Mouse (Mus musculus) neural tube, embryonic 12.5 days (tissue): Measurements from ENCODE around the gene Rtn4ip1. TPM values are rescaled to one million over a fixed set of nuclear protein-coding genes. Genes with fewer than 3 reads are reported as not detected.
A peak's percentile ranks its signal among the peaks of the same experiment; 100 is the strongest.
"Not testable (repeated sequence)": the region's sequence is repeated elsewhere in the genome, so short reads cannot be mapped to it uniquely, and the experiment has no call there.

Experiments used
- ATAC-seq: fragments of 200-750 bp; cut with Nextera tagmentation; 2 replicates; pipeline ENCODE4 v1.8.0; 2017; ENCODE audit warnings: low read depth, mild to moderate bottlenecking, moderate TSS enrichment, moderate library complexity; ENCODE audit not compliant: low FRiP score
- H3K27ac ChIP-seq: fragments of 300-500 bp; sonication (generic); 2 replicates; pipeline ENCODE4 v1.5.1; 2016
- H3K27me3 ChIP-seq: fragments of 300-500 bp; sonication (generic); replicated peaks from 2 replicates; pipeline ENCODE4 v1.6.1; 2016; ENCODE audit warnings: mild to moderate bottlenecking
- H3K36me3 ChIP-seq: fragments of 300-500 bp; sonication (generic); 2 replicates; pipeline ENCODE4 v1.6.1; 2016; ENCODE audit warnings: mild to moderate bottlenecking
- H3K4me1 ChIP-seq: fragments of 300-500 bp; sonication (generic); 2 replicates; pipeline ENCODE4 v1.6.1; 2016
- H3K4me2 ChIP-seq: fragments of 300-500 bp; sonication (generic); replicated peaks from 2 replicates; pipeline ENCODE4 v1.6.1; 2016; ENCODE audit warnings: mild to moderate bottlenecking
- H3K4me3 ChIP-seq: fragments of 300-500 bp; sonication (generic); 2 replicates; pipeline ENCODE4 v1.5.1; 2016
- H3K9ac ChIP-seq: fragments of 300-500 bp; sonication (generic); 2 replicates; pipeline ENCODE4 v1.6.1; 2016; ENCODE audit warnings: mild to moderate bottlenecking
- H3K9me3 ChIP-seq: fragments of 300-500 bp; sonication (generic); 2 replicates; pipeline ENCODE4 v1.6.1; 2016; ENCODE audit warnings: mild to moderate bottlenecking
- WGBS: fragments of 180-500 bp; shearing (Covaris S2); methylation state at CpG from one replicate; pipeline ENCODE4 v1.1.7; 2016; 5-methylcytosine and 5-hydroxymethylcytosine counted together
- polyA plus RNA-seq: library from polyadenylated mRNA; unstranded; fragments of >200 nt; fragmentation: Nextera tagmentation; extraction: Ambion mirVana; gene quantifications from 2 replicates; pipeline ENCODE4 v1.2.1, GENCODE M21; 2016

The Rtn4ip1 gene
- polyA plus RNA-seq, 1 experiment from 2014 or later = 18.9 TPM

DNA sequence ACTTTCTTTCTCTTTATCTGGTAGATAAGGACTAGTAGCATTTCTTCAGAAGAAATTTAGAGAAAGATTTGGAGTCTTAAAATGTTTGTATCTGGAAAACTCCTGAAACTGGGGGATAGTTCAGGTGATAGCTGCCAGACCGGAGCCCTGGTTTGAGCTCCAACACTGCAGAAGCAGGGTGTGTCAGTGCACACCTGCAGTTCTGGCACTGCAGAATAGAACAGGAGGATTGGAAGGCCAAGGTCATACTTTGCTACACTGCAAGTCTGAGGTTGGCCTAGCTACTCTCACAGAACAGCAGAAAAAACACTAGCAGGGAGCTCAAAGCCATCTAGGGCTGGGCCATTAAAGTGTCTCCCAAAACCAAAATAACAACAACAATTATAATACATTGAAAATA, 3.0 kb downstream of the Rtn4ip1 start:
- Histone ChIP-seq H3K4me3 (no peak overlapping the region), H3K4me2 (no peak overlapping the region), H3K4me1 (peaks cover 4% of the 10 kb centered on the region; the same call in 1 of the 2 replicates), H3K9ac (no peak overlapping the region), H3K27me3 (no peaks in the 10 kb centered on the region), H3K36me3 (no peaks in the 10 kb centered on the region), H3K9me3 (no peaks in the 10 kb centered on the region), H3K27ac (no peak overlapping the region)
- no peak for ATAC-seq
- 89% methylated on average over 1 of the region's 1 CpGs for WGBS

- no peak overlapping the region for H3K4me3 ChIP-seq
- H3K4me1 ChIP-seq = no peaks in the 10 kb centered on the region
- H3K9ac ChIP-seq = no peak overlapping the region
- H3K36me3 ChIP-seq = peaks cover 15% of the 10 kb centered on the region; the same call in 1 of the 2 replicates
- no peak overlapping the region for H3K4me2 ChIP-seq
- H3K27me3 ChIP-seq = no peaks in the 10 kb centered on the region
- 91% methylated on average over 12 of the region's 12 CpGs for WGBS
- H3K9me3 ChIP-seq = no peaks in the 10 kb centered on the region
- H3K27ac ChIP-seq = no peak overlapping the region
- no peak for ATAC-seq
Measured at GRCm38 (mm10) chr10:43910032-43910872, 8.6 kb downstream of the Rtn4ip1 start.

DNA sequence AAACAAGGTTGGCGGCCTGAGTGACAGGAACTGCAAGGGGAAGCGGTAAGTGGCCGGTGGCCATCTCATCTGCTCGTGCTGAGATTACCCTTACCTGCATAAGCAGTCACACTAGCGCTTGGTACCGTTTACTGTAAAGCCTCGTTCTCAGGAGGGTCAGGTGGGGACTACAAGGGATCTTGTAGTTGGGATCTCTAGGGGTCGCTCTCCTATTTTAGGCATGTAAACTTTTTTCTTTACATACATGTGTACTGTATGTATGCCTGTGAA, 9.2 kb downstream of the Rtn4ip1 start:
- H3K4me1 ChIP-seq = no peaks in the 10 kb centered on the region
- H3K4me3 ChIP-seq = no peak overlapping the region
- no peak overlapping the region for H3K9ac ChIP-seq
- no peaks in the 10 kb centered on the region for H3K27me3 ChIP-seq
- 89% methylated on average over 8 of the region's 8 CpGs for WGBS
- H3K36me3 ChIP-seq = peaks cover 15% of the 10 kb centered on the region; the same call in 1 of the 2 replicates
- H3K9me3 ChIP-seq = no peaks in the 10 kb centered on the region
- no peak overlapping the region for H3K27ac ChIP-seq
- no peak for ATAC-seq
- H3K4me2 ChIP-seq = no peak overlapping the region

DNA sequence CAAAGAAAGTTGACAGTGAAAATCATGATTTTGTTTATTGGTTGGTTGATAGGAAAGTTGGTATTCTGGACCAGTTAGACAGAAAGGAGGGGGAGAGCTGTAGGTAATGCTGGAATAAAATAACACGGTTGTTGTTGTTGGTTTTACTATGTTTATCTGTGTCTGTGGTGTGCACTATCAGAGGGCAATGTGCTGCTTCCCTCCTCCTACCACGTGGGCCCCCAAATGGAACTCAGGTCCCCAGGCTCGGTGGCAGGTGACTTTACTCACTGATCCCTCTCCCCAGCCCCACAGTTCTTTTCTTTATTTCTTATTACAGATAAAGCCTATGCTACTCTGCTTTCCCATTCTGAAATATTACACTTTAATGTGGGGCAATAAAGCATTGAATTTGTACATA, 10.6 kb downstream of the Rtn4ip1 start:
- H3K4me1 ChIP-seq = no peaks in the 10 kb centered on the region
- WGBS = 86% methylated on average over 3 of the region's 3 CpGs
- no peak overlapping the region for H3K27ac ChIP-seq
- peaks cover 15% of the 10 kb centered on the region; the same call in 1 of the 2 replicates for H3K36me3 ChIP-seq
- H3K4me3 ChIP-seq = no peak overlapping the region
- H3K27me3 ChIP-seq = no peaks in the 10 kb centered on the region
- no peak overlapping the region for H3K9ac ChIP-seq
- no peak for ATAC-seq
- no peak overlapping the region for H3K4me2 ChIP-seq
- H3K9me3 ChIP-seq = no peaks in the 10 kb centered on the region

GRCm38 (mm10) chr10:43916181-43916580, 14.6 kb downstream of the Rtn4ip1 start:
- Histone ChIP-seq H3K27me3 (no peaks in the 10 kb centered on the region), H3K4me3 (no peak overlapping the region), H3K9ac (no peak overlapping the region), H3K27ac (no peak overlapping the region), H3K36me3 (peaks cover 2% of the 10 kb centered on the region; the same call in 1 of the 2 replicates), H3K4me1 (no peaks in the 10 kb centered on the region), H3K9me3 (no peaks in the 10 kb centered on the region), H3K4me2 (no peak overlapping the region)
- 85% methylated on average over 12 of the region's 12 CpGs for WGBS
- ATAC-seq = no peak

DNA sequence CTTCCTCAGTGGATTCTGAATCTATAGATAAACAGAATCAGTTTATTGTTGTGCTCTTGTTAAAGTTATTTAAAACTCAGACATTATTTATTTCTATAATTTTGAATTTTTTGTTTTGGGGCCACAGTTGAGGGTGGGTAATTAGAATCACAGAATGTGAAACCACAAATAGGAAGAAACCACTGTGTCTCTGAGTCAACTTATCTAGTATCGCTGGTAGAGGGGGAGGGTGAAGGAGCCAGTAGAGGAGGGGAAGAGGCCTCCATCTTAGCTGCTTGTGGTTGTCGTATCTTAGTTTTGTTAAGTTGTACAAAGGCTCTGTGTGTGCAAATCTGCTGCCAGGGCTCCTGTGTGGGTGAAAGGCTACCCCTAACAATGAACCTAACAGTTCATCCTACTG, 15.1 kb downstream of the Rtn4ip1 start:
- no peaks in the 10 kb centered on the region for H3K36me3 ChIP-seq
- H3K27me3 ChIP-seq = no peaks in the 10 kb centered on the region
- no peaks in the 10 kb centered on the region for H3K9me3 ChIP-seq
- H3K27ac ChIP-seq = no peak overlapping the region
- H3K4me2 ChIP-seq = no peak overlapping the region
- no peak for ATAC-seq
- H3K4me1 ChIP-seq = no peaks in the 10 kb centered on the region
- no peak overlapping the region for H3K4me3 ChIP-seq
- H3K9ac ChIP-seq = no peak overlapping the region
- 92% methylated on average over 2 of the region's 2 CpGs for WGBS

DNA sequence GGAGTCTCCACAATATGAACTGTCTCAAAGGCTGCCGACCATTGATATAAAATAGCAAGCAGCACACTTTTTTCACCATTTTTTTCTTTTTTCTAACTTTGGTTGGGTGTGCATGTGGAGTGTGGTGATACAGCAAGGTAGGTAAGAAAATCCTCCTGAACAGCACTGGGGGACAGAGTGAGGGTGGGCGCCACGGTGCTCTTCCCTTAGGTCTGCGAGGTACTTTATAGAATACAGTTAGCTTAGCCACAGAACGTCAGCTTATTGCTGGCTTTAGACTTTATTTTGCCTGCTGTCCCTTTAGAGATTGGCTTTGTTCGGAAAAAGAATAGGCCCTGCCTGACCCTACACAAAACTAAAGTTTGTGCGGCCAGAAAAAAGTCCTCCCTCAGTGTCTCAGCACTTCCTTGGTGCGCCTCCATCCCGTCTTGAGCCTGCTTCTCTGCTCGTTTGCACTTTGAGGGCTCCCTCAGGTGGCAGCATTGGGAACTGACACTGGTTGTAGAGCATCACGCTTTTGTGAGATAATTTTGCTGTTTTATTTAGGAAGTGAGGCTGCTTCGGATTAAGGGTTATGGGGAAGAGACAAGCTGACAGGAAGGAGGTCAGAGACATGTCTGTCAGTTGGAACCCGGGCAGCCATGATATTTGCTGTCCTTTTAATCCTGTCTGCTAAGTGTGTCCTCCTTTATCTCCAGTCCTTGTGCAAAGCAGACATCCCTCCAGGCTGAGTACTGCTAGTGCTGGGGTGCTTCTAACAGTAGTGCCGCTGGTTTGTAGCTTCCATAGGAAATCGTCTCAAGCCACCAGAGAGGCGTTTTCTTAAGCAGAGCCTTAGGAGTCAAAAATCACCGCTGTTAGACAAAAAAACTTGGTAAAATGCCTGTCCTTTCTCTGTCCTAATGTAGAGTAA, 17.3 kb downstream of the Rtn4ip1 start:
- H3K27me3 ChIP-seq = no peaks in the 10 kb centered on the region
- no peaks in the 10 kb centered on the region for H3K9me3 ChIP-seq
- H3K36me3 ChIP-seq = peaks cover 5% of the 10 kb centered on the region; the same call in 1 of the 2 replicates
- WGBS = 44% methylated on average over 17 of the region's 17 CpGs
- ATAC-seq = 0 out of 2 replicates have a peak, but pooled peaks have one; percentile 25
- no peak overlapping the region for H3K9ac ChIP-seq
- H3K4me1 ChIP-seq = no peaks in the 10 kb centered on the region
- H3K27ac ChIP-seq = no peak overlapping the region
- no peak overlapping the region for H3K4me2 ChIP-seq
- no peak overlapping the region for H3K4me3 ChIP-seq

DNA sequence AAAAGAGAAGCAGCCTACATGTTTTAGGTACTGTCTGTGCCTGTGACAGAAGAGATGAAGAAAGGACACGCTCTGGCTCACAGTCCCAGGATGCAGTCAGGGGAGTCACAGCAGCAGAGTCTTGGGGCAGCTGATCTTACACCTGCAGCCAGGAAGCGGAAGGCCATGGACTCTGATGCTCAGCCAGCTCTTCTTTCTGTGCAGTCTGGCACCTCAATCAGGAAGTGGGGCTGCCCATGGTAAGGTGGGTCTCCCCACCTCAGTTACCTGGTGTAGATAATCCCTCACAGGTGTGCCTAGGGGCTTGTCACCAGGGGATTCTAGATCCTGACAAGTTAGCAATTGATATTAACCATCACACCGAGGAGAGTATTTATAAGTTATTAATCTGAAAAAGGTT, 21.5 kb downstream of the Rtn4ip1 start:
- no peak for ATAC-seq
- Histone ChIP-seq H3K4me1 (no peaks in the 10 kb centered on the region), H3K9me3 (no peaks in the 10 kb centered on the region), H3K4me2 (no peak overlapping the region), H3K36me3 (peaks cover 8% of the 10 kb centered on the region; the same call in 1 of the 2 replicates), H3K27ac (no peak overlapping the region), H3K27me3 (no peaks in the 10 kb centered on the region), H3K9ac (no peak overlapping the region), H3K4me3 (no peak overlapping the region)
- WGBS = 97% methylated on average over 3 of the region's 3 CpGs

- H3K9me3 ChIP-seq, H3K4me3 ChIP-seq, H3K27ac ChIP-seq, H3K4me2 ChIP-seq, H3K27me3 ChIP-seq, H3K9ac ChIP-seq, H3K4me1 ChIP-seq, ATAC-seq: not testable (repeated sequence)
- H3K36me3 ChIP-seq = peaks cover 22% of the 10 kb centered on the region; the same call in 1 of the 2 replicates
- 95% methylated on average over 9 of the region's 9 CpGs for WGBS
Measured at GRCm38 (mm10) chr10:43925776-43926175, 24.2 kb downstream of the Rtn4ip1 start.

DNA sequence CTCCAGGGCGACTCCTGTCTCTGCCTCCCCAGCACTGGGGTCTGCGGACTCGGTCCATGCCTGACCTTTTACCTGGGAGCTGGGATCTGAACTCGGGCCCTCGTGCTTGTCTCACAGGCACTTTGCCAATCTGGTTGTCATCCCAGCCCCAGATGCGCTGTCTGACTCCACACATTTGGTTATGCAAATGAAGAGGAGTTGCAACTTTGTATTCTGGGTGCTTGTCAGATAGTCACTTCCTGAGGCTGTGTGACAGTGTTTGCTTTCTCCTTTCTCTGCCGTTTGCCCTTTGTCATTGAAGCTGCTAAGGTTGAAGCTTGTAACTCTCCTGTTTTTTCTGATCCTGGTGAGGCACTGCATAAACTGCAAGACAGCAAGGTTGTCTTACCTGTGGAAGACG, 26.1 kb downstream of the Rtn4ip1 start:
- no peak overlapping the region for H3K4me2 ChIP-seq
- H3K27ac ChIP-seq = no peak overlapping the region
- 85% methylated on average over 8 of the region's 8 CpGs for WGBS
- peaks cover 23% of the 10 kb centered on the region; the same call in 1 of the 2 replicates for H3K36me3 ChIP-seq
- no peaks in the 10 kb centered on the region for H3K27me3 ChIP-seq
- H3K9ac ChIP-seq = no peak overlapping the region
- ATAC-seq = no peak
- H3K4me1 ChIP-seq = no peaks in the 10 kb centered on the region
- no peak overlapping the region for H3K4me3 ChIP-seq
- no peaks in the 10 kb centered on the region for H3K9me3 ChIP-seq

DNA sequence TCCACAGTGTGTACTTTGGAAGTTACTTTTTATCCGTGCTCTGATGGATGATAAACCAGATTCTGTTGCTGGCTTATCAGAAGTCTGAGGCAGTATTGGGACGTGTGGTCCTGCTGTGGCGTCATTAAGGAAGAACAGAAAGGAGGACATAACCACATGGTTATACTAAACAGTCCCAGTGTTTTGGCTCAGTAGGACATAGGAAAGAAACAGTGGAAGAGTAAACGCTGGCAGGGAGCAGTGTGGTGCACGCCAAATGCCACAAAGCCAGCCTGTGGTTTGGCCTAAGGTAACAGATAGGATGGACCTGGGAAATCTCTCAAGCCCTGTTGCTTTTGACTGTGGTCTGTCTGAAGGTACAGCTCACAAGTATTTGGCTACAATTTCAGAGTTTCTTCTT, 27.0 kb downstream of the Rtn4ip1 start:
- Histone ChIP-seq H3K4me3 (no peak overlapping the region), H3K4me2 (no peak overlapping the region), H3K9ac (no peak overlapping the region), H3K9me3 (no peaks in the 10 kb centered on the region), H3K36me3 (peaks cover 29% of the 10 kb centered on the region; the same call in 1 of the 2 replicates), H3K27ac (no peak overlapping the region), H3K27me3 (no peaks in the 10 kb centered on the region), H3K4me1 (no peaks in the 10 kb centered on the region)
- no peak for ATAC-seq
- 73% methylated on average over 5 of the region's 5 CpGs for WGBS

- H3K4me1 ChIP-seq = no peaks in the 10 kb centered on the region
- H3K9me3 ChIP-seq = no peaks in the 10 kb centered on the region
- H3K4me2 ChIP-seq = no peak overlapping the region
- H3K27ac ChIP-seq = no peak overlapping the region
- no peak for ATAC-seq
- H3K27me3 ChIP-seq = no peaks in the 10 kb centered on the region
- no peak overlapping the region for H3K4me3 ChIP-seq
- no peaks in the 10 kb centered on the region; the same call in none of the 2 replicates for H3K36me3 ChIP-seq
- WGBS = 82% methylated on average over 6 of the region's 6 CpGs
- H3K9ac ChIP-seq = no peak overlapping the region
Measured at GRCm38 (mm10) chr10:43939136-43939662, 37.6 kb downstream of the Rtn4ip1 start.
